Mouse (Mus musculus): ENCODE results near the gene Gpc3. TPM values are rescaled to one million over a fixed set of nuclear protein-coding genes. Genes with fewer than 3 reads are reported as not detected.

The Gpc3 gene
- polyA plus RNA-seq, 2 experiments: 730 to 985 TPM

DNA sequence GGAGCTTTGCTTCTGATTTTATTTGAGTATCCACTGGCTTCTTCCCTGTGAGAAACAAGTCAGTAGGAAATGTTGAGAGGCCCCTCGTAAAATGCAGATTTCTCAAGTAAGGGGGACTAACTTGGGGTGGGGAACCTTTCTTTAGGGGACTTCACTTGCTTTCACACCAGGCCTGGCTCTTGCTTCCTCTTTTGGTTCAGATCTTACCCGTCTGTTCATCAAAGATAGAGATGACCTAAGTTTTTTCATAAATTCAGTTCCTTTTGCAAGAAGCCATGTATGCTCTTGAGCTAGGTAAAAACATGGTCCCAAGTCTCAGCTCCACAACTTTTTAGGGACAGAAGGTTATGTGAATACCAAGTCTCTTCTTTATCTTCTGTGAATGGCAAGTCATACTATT, 164.6 kb downstream of the Gpc3 start:
- ATAC-seq (ENCODE audit: low FRiP score, low read depth): no peak
- DNase-seq (ENCODE audit: low spot score): no peak
- no peak overlapping the region for H3K4me3 ChIP-seq (replicated peaks; ENCODE audit: low read length)
- TF ChIP-seq POLR2A (IDR thresholded peaks at IDR 0.05; ENCODE audit: borderline replicate concordance, extremely low read depth, insufficient read depth, insufficient read length): no peak
- 54% methylated on average over 2 of the region's 2 CpGs for WGBS
- no peaks in the 10 kb centered on the region for H3K27me3 ChIP-seq (ENCODE audit: control insufficient read depth, insufficient read depth, low read length)
- no peaks in the 10 kb centered on the region for H3K36me3 ChIP-seq (ENCODE audit: control insufficient read depth, insufficient read depth, low read length)
- H3K9ac ChIP-seq (ENCODE audit: low read depth, low read length, severe bottlenecking): no peak overlapping the region
- H3K27ac ChIP-seq (replicated peaks; ENCODE audit: low read depth, low read length): no peak overlapping the region
- peaks cover 30% of the 10 kb centered on the region for H3K4me1 ChIP-seq (ENCODE audit: control insufficient read depth, insufficient read depth, low read length)
- no peak overlapping the region for H3K4me2 ChIP-seq (replicated peaks; ENCODE audit: low read depth, low read length, severe bottlenecking)
- no peaks in the 10 kb centered on the region for H3K9me3 ChIP-seq (ENCODE audit: control insufficient read depth, low read length)

DNA sequence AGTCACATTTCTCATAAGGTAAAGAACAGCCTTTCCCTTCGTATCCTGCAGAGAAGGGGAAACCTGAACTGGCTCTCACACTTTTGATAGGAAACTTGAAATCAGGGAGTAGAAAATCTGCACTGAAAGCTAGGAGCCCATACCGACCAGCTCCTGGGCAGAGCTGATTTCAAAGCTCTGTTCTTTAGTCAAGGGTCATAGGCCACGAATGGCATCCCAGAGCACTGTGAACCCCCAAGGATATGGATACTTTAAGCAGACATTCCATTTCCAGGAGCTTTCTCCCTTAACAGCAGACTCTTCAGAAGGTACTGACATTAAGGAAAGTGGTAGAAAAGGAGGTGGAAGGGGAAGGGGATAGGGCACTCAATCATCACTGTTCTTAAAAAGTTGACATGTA, 165.3 kb downstream of the Gpc3 start:
- DNase-seq (ENCODE audit: low spot score): no peak
- no peak for TF ChIP-seq POLR2A (IDR thresholded peaks at IDR 0.05; ENCODE audit: borderline replicate concordance, extremely low read depth, insufficient read depth, insufficient read length)
- H3K4me1 ChIP-seq (ENCODE audit: control insufficient read depth, insufficient read depth, low read length): peaks cover 28% of the 10 kb centered on the region
- H3K9me3 ChIP-seq (ENCODE audit: control insufficient read depth, low read length): no peaks in the 10 kb centered on the region
- no peak overlapping the region for H3K9ac ChIP-seq (ENCODE audit: low read depth, low read length, severe bottlenecking)
- WGBS: 38% methylated on average over 3 of the region's 3 CpGs
- no peak overlapping the region for H3K4me3 ChIP-seq (replicated peaks; ENCODE audit: low read length)
- H3K27ac ChIP-seq (replicated peaks; ENCODE audit: low read depth, low read length): no peak overlapping the region; the same call in 1 of the 2 replicates
- ATAC-seq (ENCODE audit: low FRiP score, low read depth): no peak
- H3K4me2 ChIP-seq (replicated peaks; ENCODE audit: low read depth, low read length, severe bottlenecking): no peak overlapping the region
- no peaks in the 10 kb centered on the region for H3K27me3 ChIP-seq (ENCODE audit: control insufficient read depth, insufficient read depth, low read length)
- H3K36me3 ChIP-seq (ENCODE audit: control insufficient read depth, insufficient read depth, low read length): no peaks in the 10 kb centered on the region

DNA sequence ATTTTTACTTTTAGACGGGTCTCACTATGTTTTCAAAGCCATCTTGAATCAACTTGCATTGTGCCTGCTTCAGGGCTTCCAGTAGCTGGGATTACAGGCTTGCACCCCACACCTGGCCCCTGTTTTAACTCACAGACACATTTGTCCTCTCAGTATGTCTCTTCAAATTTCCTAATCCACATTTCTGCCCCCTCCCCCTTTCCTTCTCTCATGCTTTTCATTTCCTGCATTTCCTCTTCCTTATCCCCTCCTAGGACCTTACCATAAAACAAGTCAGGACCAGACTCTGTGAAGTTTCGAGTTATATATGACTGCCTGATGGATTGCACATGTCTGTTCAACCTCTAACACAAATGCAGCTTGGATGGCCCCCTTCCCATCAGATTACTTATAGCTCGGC, 167.2 kb downstream of the Gpc3 start:
- H3K4me2 ChIP-seq (replicated peaks; ENCODE audit: low read depth, low read length, severe bottlenecking): no peak overlapping the region
- no peaks in the 10 kb centered on the region for H3K9me3 ChIP-seq (ENCODE audit: control insufficient read depth, low read length)
- H3K4me3 ChIP-seq (replicated peaks; ENCODE audit: low read length): no peak overlapping the region
- H3K27me3 ChIP-seq (ENCODE audit: control insufficient read depth, insufficient read depth, low read length): no peaks in the 10 kb centered on the region
- no peak overlapping the region for H3K27ac ChIP-seq (replicated peaks; ENCODE audit: low read depth, low read length)
- ATAC-seq (ENCODE audit: low FRiP score, low read depth) (0 out of 2 replicates have a peak, but pooled peaks have one; percentile 51), DNase-seq (ENCODE audit: low spot score) (peak; percentile 36)
- H3K9ac ChIP-seq (ENCODE audit: low read depth, low read length, severe bottlenecking): no peak overlapping the region
- H3K36me3 ChIP-seq (ENCODE audit: control insufficient read depth, insufficient read depth, low read length): no peaks in the 10 kb centered on the region
- H3K4me1 ChIP-seq (ENCODE audit: control insufficient read depth, insufficient read depth, low read length): peaks cover 24% of the 10 kb centered on the region
- WGBS: 36% methylated on average over 3 of the region's 3 CpGs
- TF ChIP-seq POLR2A (IDR thresholded peaks at IDR 0.05; ENCODE audit: borderline replicate concordance, extremely low read depth, insufficient read depth, insufficient read length): no peak

DNA sequence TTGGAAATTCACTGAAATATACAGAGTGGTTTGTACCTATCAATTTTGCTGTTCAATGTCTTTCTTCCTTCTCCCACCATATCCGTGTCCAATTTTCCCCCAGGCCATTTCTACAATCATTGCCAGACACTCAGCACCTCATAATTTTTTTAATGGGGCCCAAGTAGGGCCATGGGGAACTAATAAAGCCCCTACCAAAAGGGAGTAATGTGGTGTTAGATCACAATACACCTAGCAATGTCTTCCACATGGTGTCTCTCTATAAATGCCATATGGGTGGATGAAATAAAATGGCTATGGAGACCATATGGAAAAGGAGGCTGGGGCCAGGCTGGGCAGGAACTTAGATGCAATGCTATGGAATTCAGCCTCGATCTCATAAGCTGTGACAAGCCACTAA, 168.8 kb downstream of the Gpc3 start:
- Histone ChIP-seq H3K9ac (ENCODE audit: low read depth, low read length, severe bottlenecking) (no peak overlapping the region), H3K9me3 (ENCODE audit: control insufficient read depth, low read length) (no peaks in the 10 kb centered on the region), H3K4me1 (ENCODE audit: control insufficient read depth, insufficient read depth, low read length) (peaks cover 22% of the 10 kb centered on the region), H3K36me3 (ENCODE audit: control insufficient read depth, insufficient read depth, low read length) (no peaks in the 10 kb centered on the region), H3K27me3 (ENCODE audit: control insufficient read depth, insufficient read depth, low read length) (no peaks in the 10 kb centered on the region), H3K4me3 (replicated peaks; ENCODE audit: low read length) (no peak overlapping the region), H3K4me2 (replicated peaks; ENCODE audit: low read depth, low read length, severe bottlenecking) (no peak overlapping the region), H3K27ac (replicated peaks; ENCODE audit: low read depth, low read length) (no peak overlapping the region)
- ATAC-seq (ENCODE audit: low FRiP score, low read depth) (peak; percentile 80), DNase-seq (ENCODE audit: low spot score) (peak; percentile 53)
- WGBS: 14% methylated on average over 2 of the region's 2 CpGs
- no peak for TF ChIP-seq POLR2A (IDR thresholded peaks at IDR 0.05; ENCODE audit: borderline replicate concordance, extremely low read depth, insufficient read depth, insufficient read length)

GRCm38 (mm10) chrX:52441798-52442197, 172.0 kb downstream of the Gpc3 start:
- H3K9ac ChIP-seq (ENCODE audit: low read depth, low read length, severe bottlenecking): no peak overlapping the region
- H3K4me3 ChIP-seq (replicated peaks; ENCODE audit: low read length): no peak overlapping the region
- DNase-seq (ENCODE audit: low spot score) (no peak), ATAC-seq (ENCODE audit: low FRiP score, low read depth) (no peak)
- no peaks in the 10 kb centered on the region for H3K27me3 ChIP-seq (ENCODE audit: control insufficient read depth, insufficient read depth, low read length)
- TF ChIP-seq POLR2A (IDR thresholded peaks at IDR 0.05; ENCODE audit: borderline replicate concordance, extremely low read depth, insufficient read depth, insufficient read length): no peak
- H3K4me1 ChIP-seq (ENCODE audit: control insufficient read depth, insufficient read depth, low read length): peaks cover 3% of the 10 kb centered on the region; the same call in 1 of the 2 replicates
- 60% methylated on average over 3 of the region's 3 CpGs for WGBS
- H3K9me3 ChIP-seq (ENCODE audit: control insufficient read depth, low read length): no peaks in the 10 kb centered on the region
- H3K36me3 ChIP-seq (ENCODE audit: control insufficient read depth, insufficient read depth, low read length): no peaks in the 10 kb centered on the region
- H3K27ac ChIP-seq (replicated peaks; ENCODE audit: low read depth, low read length): no peak overlapping the region
- H3K4me2 ChIP-seq (replicated peaks; ENCODE audit: low read depth, low read length, severe bottlenecking): no peak overlapping the region

DNA sequence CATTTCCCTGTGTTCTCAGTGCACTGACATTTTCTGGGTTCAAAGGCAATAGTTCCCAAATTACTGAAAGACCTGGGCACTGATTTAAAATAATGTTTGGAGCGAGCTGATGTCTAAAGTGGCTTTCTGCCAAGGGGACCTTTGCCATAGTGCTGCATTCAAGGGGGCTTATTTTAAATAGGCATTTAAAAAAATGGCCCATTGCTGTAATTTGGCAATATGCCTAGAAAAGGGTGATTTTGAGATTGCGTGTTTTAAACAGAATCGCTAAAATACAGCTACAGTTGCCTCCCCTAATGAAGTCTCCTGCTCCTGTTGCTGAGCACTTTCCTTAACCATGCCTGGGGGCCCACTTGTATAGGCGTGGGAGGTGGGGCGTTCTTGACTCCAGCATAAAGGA, 174.3 kb downstream of the Gpc3 start:
- H3K4me2 ChIP-seq (replicated peaks; ENCODE audit: low read depth, low read length, severe bottlenecking): no peak overlapping the region
- ATAC-seq (ENCODE audit: low FRiP score, low read depth) (no peak), DNase-seq (ENCODE audit: low spot score) (no peak)
- no peaks in the 10 kb centered on the region for H3K9me3 ChIP-seq (ENCODE audit: control insufficient read depth, low read length)
- H3K4me3 ChIP-seq (replicated peaks; ENCODE audit: low read length): no peak overlapping the region
- no peaks in the 10 kb centered on the region for H3K36me3 ChIP-seq (ENCODE audit: control insufficient read depth, insufficient read depth, low read length)
- no peak overlapping the region for H3K27ac ChIP-seq (replicated peaks; ENCODE audit: low read depth, low read length)
- H3K9ac ChIP-seq (ENCODE audit: low read depth, low read length, severe bottlenecking): no peak overlapping the region
- no peaks in the 10 kb centered on the region for H3K27me3 ChIP-seq (ENCODE audit: control insufficient read depth, insufficient read depth, low read length)
- TF ChIP-seq POLR2A (IDR thresholded peaks at IDR 0.05; ENCODE audit: borderline replicate concordance, extremely low read depth, insufficient read depth, insufficient read length): no peak
- 62% methylated on average over 5 of the region's 5 CpGs for WGBS
- no peaks in the 10 kb centered on the region for H3K4me1 ChIP-seq (ENCODE audit: control insufficient read depth, insufficient read depth, low read length)
